Mouse (Mus musculus): ENCODE measurements around the gene Tesk2. TPM values are rescaled to one million over a fixed set of nuclear protein-coding genes. Genes with fewer than 3 reads are reported as not detected.
"Not testable (repeated sequence)": the region's sequence is repeated elsewhere in the genome, so short reads cannot be mapped to it uniquely, and the experiment has no call there.

The Tesk2 gene
- 5.8 and 7.3 TPM in 2 replicates for polyA plus RNA-seq (2015; fragmentation: Nextera tagmentation; extraction: Ambion mirVana)

DNA sequence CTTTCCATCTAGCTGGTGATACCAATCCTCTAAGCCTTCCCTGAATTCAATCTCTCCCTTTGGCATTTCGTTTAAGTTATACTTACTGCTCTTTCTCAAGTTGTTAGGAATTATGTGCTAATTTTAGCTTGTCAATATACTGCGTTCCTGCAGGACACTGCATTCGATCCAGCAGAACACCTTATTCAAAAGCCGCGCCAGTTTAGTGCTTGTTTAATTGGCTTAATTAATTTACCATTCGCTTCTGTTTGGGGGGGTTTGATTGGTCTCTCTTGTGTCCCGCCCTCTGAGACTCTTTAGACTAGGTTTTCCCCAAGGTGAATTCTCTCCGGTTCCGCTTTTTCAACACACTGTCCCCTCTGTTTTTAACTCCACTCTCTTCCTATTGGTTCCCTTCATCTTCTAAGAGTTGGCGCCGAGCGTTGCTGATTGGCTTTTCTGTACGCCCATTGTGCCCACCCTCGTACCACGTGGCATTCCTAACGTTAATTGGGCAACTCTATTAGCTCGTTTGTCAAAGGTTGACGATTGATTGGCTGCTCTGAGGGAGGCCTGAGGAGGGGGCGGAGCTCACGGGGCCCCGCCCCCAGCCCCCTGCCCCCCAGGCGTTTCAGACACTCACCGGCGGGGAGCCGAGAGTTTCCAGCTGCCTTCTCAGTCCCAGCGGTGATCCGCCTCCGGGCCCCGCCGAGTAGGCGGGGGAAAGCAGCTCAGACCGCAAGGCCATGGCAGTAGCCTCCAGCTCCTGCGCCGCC is at the start of gene Tesk2:
TSS of gene Tesk2 (plus strand) at position 606 of the 755 bp plus-strand sequence.
- Histone ChIP-seq H3K9ac (peak within 1 kb of the TSS; percentile 66), H3K36me3 (no peaks in the 10 kb centered on the region), H3K4me1 (peaks cover 14% of the 10 kb centered on the region), H3K9me3 (no peaks in the 10 kb centered on the region), H3K4me3 (replicated peaks) (peak within 1 kb of the TSS; percentile 68), H3K27me3 (replicated peaks) (no peaks in the 10 kb centered on the region), H3K4me2 (peak within 1 kb of the TSS; percentile 76), H3K27ac (peak within 1 kb of the TSS; percentile 81)
- WGBS: under 1% methylated on average over 34 of the region's 34 CpGs
- peak; percentile 97 for ATAC-seq (ENCODE audit: insufficient read depth, low FRiP score, low read depth)

DNA sequence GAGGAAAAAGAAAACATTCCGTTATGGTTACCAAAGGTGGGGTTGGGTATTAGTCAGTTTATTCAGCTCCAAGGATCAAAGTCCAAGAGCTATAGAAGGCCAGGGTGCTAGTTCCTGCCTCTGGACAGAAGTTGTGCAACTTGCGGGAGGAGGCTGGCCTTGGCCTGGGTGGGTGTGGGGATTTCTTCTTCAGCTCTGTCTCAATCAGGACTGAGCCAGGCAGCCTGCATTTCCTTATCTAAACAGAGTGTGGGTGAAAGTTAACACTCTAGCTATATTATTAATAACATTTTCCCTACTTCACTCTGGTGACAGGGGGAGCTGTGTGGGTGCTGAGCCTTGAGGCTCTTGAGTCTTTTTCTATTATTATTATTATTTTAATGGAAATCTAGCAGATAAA is 48.0 kb upstream of the Tesk2 start:
- no peaks in the 10 kb centered on the region for H3K27me3 ChIP-seq (replicated peaks)
- peak; percentile 97 for ATAC-seq (ENCODE audit: insufficient read depth, low FRiP score, low read depth)
- 36% methylated on average over 2 of the region's 2 CpGs for WGBS
- peak overlapping the region; percentile 59 for H3K27ac ChIP-seq
- no peak overlapping the region for H3K9ac ChIP-seq
- H3K4me3 ChIP-seq (replicated peaks): no peak overlapping the region
- H3K4me2 ChIP-seq: no peak overlapping the region
- H3K36me3 ChIP-seq: no peaks in the 10 kb centered on the region
- no peaks in the 10 kb centered on the region for H3K4me1 ChIP-seq
- H3K9me3 ChIP-seq: no peaks in the 10 kb centered on the region

GRCm38 (mm10) chr4:116674761-116675160 is 46.0 kb upstream of the Tesk2 start:
- not testable (repeated sequence) for H3K4me3 ChIP-seq (replicated peaks); H3K4me1 ChIP-seq; ATAC-seq (ENCODE audit: insufficient read depth, low FRiP score, low read depth); H3K36me3 ChIP-seq; H3K4me2 ChIP-seq; H3K27ac ChIP-seq; H3K9ac ChIP-seq; H3K9me3 ChIP-seq; H3K27me3 ChIP-seq (replicated peaks)
- WGBS: 82% methylated on average over 6 of the region's 6 CpGs

- Histone ChIP-seq H3K27me3 (replicated peaks) (no peaks in the 10 kb centered on the region), H3K4me1 (no peaks in the 10 kb centered on the region), H3K36me3 (no peaks in the 10 kb centered on the region), H3K9ac (no peak overlapping the region), H3K9me3 (no peaks in the 10 kb centered on the region), H3K4me3 (replicated peaks) (no peak overlapping the region), H3K27ac (no peak overlapping the region), H3K4me2 (no peak overlapping the region)
- ATAC-seq (ENCODE audit: insufficient read depth, low FRiP score, low read depth): no peak
- WGBS: 81% methylated on average over 3 of the region's 3 CpGs
Measured at GRCm38 (mm10) chr4:116676027-116676426, 44.7 kb upstream of the Tesk2 start.

GRCm38 (mm10) chr4:116677808-116678207 is 42.9 kb upstream of the Tesk2 start:
- no peak overlapping the region for H3K27ac ChIP-seq
- H3K9ac ChIP-seq: no peak overlapping the region
- no peaks in the 10 kb centered on the region for H3K9me3 ChIP-seq
- WGBS: 50% methylated on average over 1 of the region's 1 CpGs
- H3K4me2 ChIP-seq: no peak overlapping the region
- no peaks in the 10 kb centered on the region for H3K27me3 ChIP-seq (replicated peaks)
- no peaks in the 10 kb centered on the region for H3K4me1 ChIP-seq
- no peaks in the 10 kb centered on the region for H3K36me3 ChIP-seq
- ATAC-seq (ENCODE audit: insufficient read depth, low FRiP score, low read depth): no peak
- no peak overlapping the region for H3K4me3 ChIP-seq (replicated peaks)

- H3K4me3 ChIP-seq (replicated peaks): no peak overlapping the region
- 65% methylated on average over 5 of the region's 5 CpGs for WGBS
Measured at GRCm38 (mm10) chr4:116679141-116679540, 41.6 kb upstream of the Tesk2 start.

GRCm38 (mm10) chr4:116680521-116680920 is 40.2 kb upstream of the Tesk2 start:
- H3K4me2 ChIP-seq; H3K27ac ChIP-seq; H3K9ac ChIP-seq; H3K4me3 ChIP-seq (replicated peaks); H3K4me1 ChIP-seq; H3K9me3 ChIP-seq; H3K27me3 ChIP-seq (replicated peaks); H3K36me3 ChIP-seq; ATAC-seq (ENCODE audit: insufficient read depth, low FRiP score, low read depth): not testable (repeated sequence)
- 89% methylated on average over 4 of the region's 4 CpGs for WGBS

More at GRCm38 (mm10) chr4:116679141-116679540, 41.6 kb upstream of the Tesk2 start:
- H3K27me3 ChIP-seq (replicated peaks): no peaks in the 10 kb centered on the region
- no peaks in the 10 kb centered on the region for H3K36me3 ChIP-seq
- no peak overlapping the region for H3K27ac ChIP-seq
- H3K9me3 ChIP-seq: no peaks in the 10 kb centered on the region
- no peak for ATAC-seq (ENCODE audit: insufficient read depth, low FRiP score, low read depth)
- no peak overlapping the region for H3K9ac ChIP-seq
- no peaks in the 10 kb centered on the region for H3K4me1 ChIP-seq
- no peak overlapping the region for H3K4me2 ChIP-seq

DNA sequence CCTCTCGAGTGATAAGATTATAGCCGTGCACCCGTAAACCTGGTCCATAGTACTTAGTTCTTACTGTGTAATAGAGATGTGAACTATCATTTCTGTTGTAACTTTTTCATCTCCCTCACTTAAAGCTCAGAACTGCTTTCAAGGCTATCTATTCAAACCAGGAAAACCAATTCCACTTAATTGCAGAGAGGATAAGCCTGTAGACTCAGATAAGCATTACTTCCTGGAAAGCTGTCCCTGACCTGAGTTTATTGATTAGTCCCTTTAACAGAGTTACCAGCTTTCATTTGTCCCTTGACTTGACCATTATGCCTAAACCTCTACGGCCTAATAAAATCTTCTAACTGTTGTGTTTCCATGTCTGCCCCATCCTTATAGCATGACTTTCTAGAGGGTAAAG is 36.8 kb upstream of the Tesk2 start:
- H3K9me3 ChIP-seq: no peaks in the 10 kb centered on the region
- no peak overlapping the region for H3K4me3 ChIP-seq (replicated peaks)
- peaks cover 12% of the 10 kb centered on the region; the same call in 1 of the 2 replicates for H3K4me1 ChIP-seq
- peaks cover 5% of the 10 kb centered on the region; the same call in 1 of the 2 replicates for H3K36me3 ChIP-seq
- H3K27me3 ChIP-seq (replicated peaks): no peaks in the 10 kb centered on the region
- WGBS: 66% methylated on average over 4 of the region's 4 CpGs
- H3K4me2 ChIP-seq: no peak overlapping the region
- no peak overlapping the region for H3K9ac ChIP-seq
- no peak overlapping the region for H3K27ac ChIP-seq
- ATAC-seq (ENCODE audit: insufficient read depth, low FRiP score, low read depth): no peak

- ATAC-seq (ENCODE audit: insufficient read depth, low FRiP score, low read depth): no peak
- Histone ChIP-seq H3K4me2 (peak overlapping the region; percentile 65), H3K9ac (no peak overlapping the region), H3K27ac (peak overlapping the region; percentile 98), H3K27me3 (replicated peaks) (no peaks in the 10 kb centered on the region), H3K4me3 (replicated peaks) (peak overlapping the region; percentile 65; the same call in 1 of the 2 replicates), H3K9me3 (no peaks in the 10 kb centered on the region), H3K36me3 (peaks cover 10% of the 10 kb centered on the region; the same call in 1 of the 2 replicates), H3K4me1 (peaks cover 12% of the 10 kb centered on the region; the same call in 1 of the 2 replicates)
- WGBS: 79% methylated on average over 2 of the region's 2 CpGs
Measured at GRCm38 (mm10) chr4:116684665-116685064, 36.1 kb upstream of the Tesk2 start.

DNA sequence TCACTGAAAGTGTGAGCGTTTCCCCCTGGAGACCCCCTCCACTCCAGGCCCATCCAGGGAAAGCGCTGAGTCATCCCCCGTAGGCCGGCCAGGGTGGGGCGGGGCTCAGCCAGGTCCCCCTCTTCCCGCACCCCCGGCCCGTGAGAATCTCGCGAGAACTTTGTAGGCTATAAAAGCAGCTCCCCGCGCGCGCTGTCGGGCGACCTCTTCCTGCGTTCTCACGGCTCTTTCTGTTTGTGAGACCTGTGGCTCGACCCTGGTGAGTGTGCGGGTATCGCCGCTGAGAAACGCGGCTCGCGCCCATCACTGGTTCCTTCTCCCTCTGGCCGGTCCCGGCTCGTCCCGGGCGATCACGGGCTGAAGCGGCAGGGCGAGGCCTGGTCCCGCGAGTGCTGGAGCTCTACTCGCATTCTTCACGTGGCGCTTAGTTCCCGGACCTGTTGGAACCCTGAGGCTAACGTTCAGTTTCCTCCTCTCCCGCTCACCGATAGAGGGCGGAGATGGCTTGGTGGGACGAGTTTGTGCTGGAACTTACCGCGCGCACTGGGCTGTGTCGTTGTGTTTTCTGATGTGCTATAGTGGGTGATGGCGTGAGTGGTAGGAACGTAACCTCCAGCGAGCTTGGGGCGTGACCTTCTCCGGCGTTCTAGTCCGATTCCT is 35.2 kb upstream of the Tesk2 start, which contains the start of gene Prdx1:
TSS of gene Prdx1 (plus strand) at position 143 of the 660 bp plus-strand sequence.
- H3K4me2 ChIP-seq: peak within 1 kb of the TSS; percentile 65
- H3K27ac ChIP-seq: peak within 1 kb of the TSS; percentile 98
- H3K4me3 ChIP-seq (replicated peaks): peak within 1 kb of the TSS; percentile 65
- peak; percentile 91 for ATAC-seq (ENCODE audit: insufficient read depth, low FRiP score, low read depth)
- peak within 1 kb of the TSS; percentile 73; the same call in 1 of the 2 replicates for H3K9ac ChIP-seq
- H3K4me1 ChIP-seq: peaks cover 12% of the 10 kb centered on the region; the same call in 1 of the 2 replicates
- H3K9me3 ChIP-seq: no peaks in the 10 kb centered on the region
- no peaks in the 10 kb centered on the region for H3K27me3 ChIP-seq (replicated peaks)
- H3K36me3 ChIP-seq: peaks cover 14% of the 10 kb centered on the region; the same call in 1 of the 2 replicates
- WGBS: under 1% methylated on average over 56 of the region's 56 CpGs

GRCm38 (mm10) chr4:116687041-116687440 is 33.7 kb upstream of the Tesk2 start:
- 24% methylated on average over 1 of the region's 1 CpGs for WGBS
- Histone ChIP-seq H3K4me1 (peaks cover 15% of the 10 kb centered on the region), H3K27ac (no peak overlapping the region), H3K4me3 (replicated peaks) (peak overlapping the region; percentile 65), H3K4me2 (peak overlapping the region; percentile 65), H3K27me3 (replicated peaks) (no peaks in the 10 kb centered on the region), H3K36me3 (peaks cover 20% of the 10 kb centered on the region; the same call in 1 of the 2 replicates), H3K9me3 (no peaks in the 10 kb centered on the region), H3K9ac (0 out of 2 replicates have a peak overlapping the region, but pooled peaks have one; percentile 10)
- ATAC-seq (ENCODE audit: insufficient read depth, low FRiP score, low read depth): no peak
